Mouse (Mus musculus) splenic B cell, adult 2 months (primary cell): ENCODE results near the gene Fam102a.

Experiments used
- DNase-seq: peaks from one replicate; pipeline ENCODE4 v3.0.0-alpha.2; 2011; ENCODE audit warnings: low read depth, low spot score
- H3K27me3 ChIP-seq: 2 replicates; pipeline ENCODE4 v1.6.1; 2012; ENCODE audit warnings: mild to moderate bottlenecking, low read length, moderate library complexity, mixed read lengths; ENCODE audit not compliant: control insufficient read depth, poor library complexity, insufficient read depth, severe bottlenecking
- H3K36me3 ChIP-seq: 2 replicates; pipeline ENCODE4 v1.6.1; 2012; ENCODE audit warnings: mild to moderate bottlenecking, low read length, moderate library complexity, mixed read lengths; ENCODE audit not compliant: control insufficient read depth, poor library complexity, insufficient read depth, severe bottlenecking

The Fam102a gene

GRCm38 (mm10) chr2:32574497-32574896 is 39.4 kb downstream of the Fam102a start, which contains the start of gene Pip5kl1:
TSS of gene Pip5kl1 (plus strand) at chr2:32574797.
- Histone ChIP-seq H3K27me3 (no peaks in the 10 kb centered on the region), H3K36me3 (no peaks in the 10 kb centered on the region; the same call in 1 of the 2 replicates)
- DNase-seq, result no peak

GRCm38 (mm10) chr2:32574901-32575585 is 39.9 kb downstream of the Fam102a start:
- Histone ChIP-seq H3K36me3 (no peaks in the 10 kb centered on the region; the same call in 1 of the 2 replicates), H3K27me3 (no peaks in the 10 kb centered on the region)
- DNase-seq, result peak; percentile 76

GRCm38 (mm10) chr2:32575586-32576160 is 40.5 kb downstream of the Fam102a start, which contains the start of gene 9430097D07Rik:
TSS of gene 9430097D07Rik (minus strand) at chr2:32575684.
- Histone ChIP-seq H3K27me3 (no peaks in the 10 kb centered on the region), H3K36me3 (no peaks in the 10 kb centered on the region; the same call in 1 of the 2 replicates)
- DNase-seq, result peak; percentile 53

- Histone ChIP-seq H3K36me3 (no peaks in the 10 kb centered on the region; the same call in 1 of the 2 replicates), H3K27me3 (no peaks in the 10 kb centered on the region)
- no peak for DNase-seq
Measured at GRCm38 (mm10) chr2:32576532-32576931, 41.4 kb downstream of the Fam102a start.

- DNase-seq, result no peak
- H3K36me3 ChIP-seq, result no peaks in the 10 kb centered on the region; the same call in 1 of the 2 replicates
- H3K27me3 ChIP-seq, result no peaks in the 10 kb centered on the region
Measured at GRCm38 (mm10) chr2:32578146-32579046, 43.3 kb downstream of the Fam102a start.

GRCm38 (mm10) chr2:32581450-32582095 is 46.4 kb downstream of the Fam102a start:
- Histone ChIP-seq H3K27me3 (no peaks in the 10 kb centered on the region), H3K36me3 (no peaks in the 10 kb centered on the region)
- DNase-seq, result peak; percentile 44

- DNase-seq, result peak; percentile 88
- Histone ChIP-seq H3K27me3 (no peaks in the 10 kb centered on the region), H3K36me3 (no peaks in the 10 kb centered on the region)
Measured at GRCm38 (mm10) chr2:32582830-32583799, 48.0 kb downstream of the Fam102a start.

- 0 out of 2 replicates have a peak, but pooled peaks cover 2% of the 10 kb centered on the region for H3K36me3 ChIP-seq
Measured at GRCm38 (mm10) chr2:32585149-32585714, 50.1 kb downstream of the Fam102a start.

GRCm38 (mm10) chr2:32586871-32587351 is 51.8 kb downstream of the Fam102a start, which contains the start of gene St6galnac4:
TSS of gene St6galnac4 (plus strand) at chr2:32587095.
- H3K27me3 ChIP-seq, result no peaks in the 10 kb centered on the region
- peaks cover 2% of the 10 kb centered on the region; the same call in 1 of the 2 replicates for H3K36me3 ChIP-seq
- DNase-seq, result peak; percentile 96

More at GRCm38 (mm10) chr2:32585149-32585714, 50.1 kb downstream of the Fam102a start:
- H3K27me3 ChIP-seq, result no peaks in the 10 kb centered on the region
- DNase-seq, result no peak

- peak; percentile 86 for DNase-seq
Measured at GRCm38 (mm10) chr2:32587731-32588321, 52.7 kb downstream of the Fam102a start.

GRCm38 (mm10) chr2:32589213-32589795 is 54.2 kb downstream of the Fam102a start:
- H3K36me3 ChIP-seq, result peaks cover 8% of the 10 kb centered on the region; the same call in 1 of the 2 replicates
- no peak for DNase-seq

More at GRCm38 (mm10) chr2:32587731-32588321, 52.7 kb downstream of the Fam102a start:
- Histone ChIP-seq H3K27me3 (no peaks in the 10 kb centered on the region), H3K36me3 (peaks cover 5% of the 10 kb centered on the region; the same call in 1 of the 2 replicates)

GRCm38 (mm10) chr2:32590224-32590623 is 55.1 kb downstream of the Fam102a start:
- Histone ChIP-seq H3K27me3 (no peaks in the 10 kb centered on the region), H3K36me3 (peaks cover 10% of the 10 kb centered on the region; the same call in 1 of the 2 replicates)
- DNase-seq, result no peak

More at GRCm38 (mm10) chr2:32589213-32589795, 54.2 kb downstream of the Fam102a start:
- no peaks in the 10 kb centered on the region for H3K27me3 ChIP-seq
